Mouse (Mus musculus) liver, embryonic 11.5 days (tissue): ENCODE measurements at regions not wholly inside any gene's neighbourhood (a gene's known extent, or its start where the extent isn't known, plus 50 kb on each side); places are given as distances from the start of the nearest gene placed in this dataset.

Experiments used
- ATAC-seq: fragments of 200-750 bp; cut with Nextera tagmentation; replicated peaks from 2 replicates; pipeline ENCODE4 v1.8.0; 2017; ENCODE audit warnings: moderate number of reproducible peaks, mild to moderate bottlenecking, moderate TSS enrichment, moderate library complexity; ENCODE audit not compliant: low FRiP score
- DNase-seq: peaks from one replicate; pipeline ENCODE4 v3.0.0-alpha.2; 2017; ENCODE audit warnings: low spot score
- H3K27ac ChIP-seq: fragments of 300-500 bp; sonication (generic); 2 replicates; pipeline ENCODE4 v1.5.1; 2014; ENCODE audit warnings: mild to moderate bottlenecking, low read depth, low read length, control low read depth
- H3K27me3 ChIP-seq: fragments of 300-500 bp; sonication (generic); replicated peaks from 2 replicates; pipeline ENCODE4 v1.6.1; 2014; ENCODE audit warnings: low read length, mixed read lengths; ENCODE audit not compliant: control insufficient read depth, insufficient read depth
- H3K36me3 ChIP-seq: fragments of 300-500 bp; sonication (generic); 2 replicates; pipeline ENCODE4 v1.6.1; 2014; ENCODE audit warnings: mild to moderate bottlenecking, low read length, moderate library complexity, mixed read lengths; ENCODE audit not compliant: control insufficient read depth, insufficient read depth
- H3K4me1 ChIP-seq: fragments of 300-500 bp; sonication (generic); replicated peaks from 2 replicates; pipeline ENCODE4 v1.6.1; 2014; ENCODE audit warnings: low read length, mixed read lengths; ENCODE audit not compliant: control insufficient read depth, insufficient read depth
- H3K4me2 ChIP-seq: fragments of 300-500 bp; sonication (generic); 2 replicates; pipeline ENCODE4 v1.6.1; 2014; ENCODE audit warnings: mild to moderate bottlenecking, control low read depth, moderate library complexity
- H3K4me3 ChIP-seq: fragments of 300-500 bp; sonication (generic); 2 replicates; pipeline ENCODE4 v1.5.1; 2014; ENCODE audit warnings: low read depth, low read length, control low read depth
- H3K9ac ChIP-seq: fragments of 300-500 bp; sonication (generic); 2 replicates; pipeline ENCODE4 v1.6.1; 2014; ENCODE audit warnings: low read depth, low read length, control low read depth
- H3K9me3 ChIP-seq: fragments of 300-500 bp; sonication (generic); 2 replicates; pipeline ENCODE4 v1.6.1; 2016; ENCODE audit warnings: low read length, inconsistent platforms, mixed read lengths; ENCODE audit not compliant: control insufficient read depth
- WGBS: fragments of 180-500 bp; shearing (Covaris S2); extraction: QIAGEN DNeasy Blood & Tissue Kit; methylation state at CpG from one replicate; pipeline ENCODE4 v1.1.7; 2014; 5-methylcytosine and 5-hydroxymethylcytosine counted together

DNA sequence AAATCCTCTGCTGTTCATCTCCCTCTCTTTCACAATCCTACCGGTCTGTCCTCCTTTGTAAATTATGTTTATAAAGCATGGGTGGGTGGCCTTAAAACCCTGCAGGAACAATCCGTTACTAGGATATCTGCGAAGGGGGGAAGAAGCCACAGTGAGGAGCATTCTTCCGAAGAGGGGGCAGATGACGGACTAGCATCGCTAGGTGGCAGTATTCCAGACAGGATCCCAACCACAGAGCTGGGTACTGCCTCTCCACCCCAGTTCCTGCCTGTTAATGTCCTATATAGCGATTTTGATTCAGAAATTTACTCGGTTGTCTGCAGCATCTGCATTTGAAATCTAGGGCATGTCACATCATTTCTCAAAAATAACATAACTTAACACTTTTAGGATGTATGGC, 419.9 kb upstream of the Atp2b1 start:
- no peaks in the 10 kb centered on the region for H3K9me3 ChIP-seq
- 18% methylated on average over 8 of the region's 8 CpGs for WGBS
- H3K4me3 ChIP-seq = no peak overlapping the region
- no peak overlapping the region for H3K4me2 ChIP-seq
- H3K36me3 ChIP-seq = no peaks in the 10 kb centered on the region
- no peak for ATAC-seq
- peak; percentile 36 for DNase-seq
- H3K9ac ChIP-seq = no peak overlapping the region
- H3K4me1 ChIP-seq = no peaks in the 10 kb centered on the region
- no peaks in the 10 kb centered on the region for H3K27me3 ChIP-seq
- H3K27ac ChIP-seq = no peak overlapping the region

DNA sequence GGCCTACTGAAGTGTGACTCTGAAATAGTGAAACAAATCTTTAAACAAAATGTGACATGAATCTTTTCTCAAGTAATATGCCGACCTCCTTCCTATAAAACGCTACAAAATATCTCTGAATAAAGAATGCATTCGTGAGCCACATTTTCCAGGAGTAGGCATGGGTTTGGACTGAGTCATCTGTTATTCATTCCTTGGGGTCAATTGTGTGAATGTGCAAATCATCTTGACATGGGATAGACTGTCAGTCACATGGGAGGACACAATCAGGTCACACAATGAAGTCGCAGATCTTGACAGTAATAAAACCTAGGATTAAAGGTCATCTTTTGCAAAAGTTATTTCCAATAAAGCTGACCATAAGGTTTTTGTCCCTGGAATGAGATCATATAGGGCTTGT, 418.0 kb upstream of the Atp2b1 start:
- 83% methylated on average over 4 of the region's 4 CpGs for WGBS
- no peak overlapping the region for H3K27ac ChIP-seq
- no peaks in the 10 kb centered on the region for H3K9me3 ChIP-seq
- H3K4me2 ChIP-seq = no peak overlapping the region
- DNase-seq (no peak), ATAC-seq (no peak)
- no peak overlapping the region for H3K9ac ChIP-seq
- H3K4me1 ChIP-seq = no peaks in the 10 kb centered on the region
- H3K4me3 ChIP-seq = no peak overlapping the region
- no peaks in the 10 kb centered on the region for H3K36me3 ChIP-seq
- H3K27me3 ChIP-seq = no peaks in the 10 kb centered on the region

DNA sequence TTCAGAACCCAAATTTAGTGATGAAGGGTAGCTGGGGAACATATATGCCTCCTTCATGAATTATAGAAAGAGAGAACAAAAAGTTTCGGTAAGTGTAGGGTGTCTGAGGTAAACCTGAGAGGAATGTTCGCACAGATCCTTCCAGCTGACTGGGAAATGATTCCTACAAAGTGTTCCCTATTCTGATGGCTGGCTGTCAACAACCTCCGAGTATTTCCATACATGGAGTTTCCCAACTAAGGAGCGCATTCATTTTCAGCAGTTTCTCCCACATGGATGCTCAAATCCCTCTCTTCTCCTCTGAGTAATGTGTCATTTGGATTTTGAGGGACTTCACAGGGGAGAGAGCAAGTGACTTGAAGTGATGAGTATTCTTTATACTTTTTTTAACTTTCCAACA, 413.9 kb upstream of the Atp2b1 start:
- Histone ChIP-seq H3K36me3 (no peaks in the 10 kb centered on the region), H3K9me3 (no peaks in the 10 kb centered on the region), H3K9ac (no peak overlapping the region), H3K27me3 (no peaks in the 10 kb centered on the region), H3K4me2 (no peak overlapping the region), H3K27ac (no peak overlapping the region), H3K4me3 (no peak overlapping the region), H3K4me1 (no peaks in the 10 kb centered on the region)
- ATAC-seq (no peak), DNase-seq (no peak)
- WGBS = 89% methylated on average over 4 of the region's 4 CpGs

DNA sequence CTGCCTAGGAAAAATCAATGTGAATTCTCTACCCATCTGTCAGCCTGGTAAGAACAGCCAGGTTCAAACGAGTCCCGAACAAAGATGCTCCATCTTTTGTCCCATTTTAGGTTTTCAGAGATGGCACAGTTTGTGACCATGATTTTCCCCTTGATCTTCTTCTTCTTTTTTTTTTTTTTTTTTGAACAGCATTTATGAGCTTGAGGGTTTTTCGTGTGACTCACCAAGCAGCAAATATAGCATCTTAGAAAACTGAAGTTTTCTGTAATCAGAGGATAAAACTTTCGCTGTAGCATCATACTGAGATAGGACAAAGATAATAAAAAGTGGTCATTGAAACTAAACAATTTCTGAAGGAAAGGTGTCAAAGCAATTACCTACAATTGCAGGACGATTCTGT, 412.6 kb upstream of the Atp2b1 start:
- H3K9me3 ChIP-seq = no peaks in the 10 kb centered on the region
- ATAC-seq = no peak
- H3K4me3 ChIP-seq = no peak overlapping the region
- no peak overlapping the region for H3K27ac ChIP-seq
- H3K4me2 ChIP-seq = no peak overlapping the region
- H3K4me1 ChIP-seq = no peaks in the 10 kb centered on the region
- 75% methylated on average over 5 of the region's 5 CpGs for WGBS
- H3K27me3 ChIP-seq = no peaks in the 10 kb centered on the region
- no peaks in the 10 kb centered on the region for H3K36me3 ChIP-seq
- no peak overlapping the region for H3K9ac ChIP-seq
- DNase-seq = no peak

GRCm38 (mm10) chr10:98504524-98504923, 409.7 kb upstream of the Atp2b1 start:
- ATAC-seq = peak; percentile 68; the same call in 1 of the 2 replicates

DNA sequence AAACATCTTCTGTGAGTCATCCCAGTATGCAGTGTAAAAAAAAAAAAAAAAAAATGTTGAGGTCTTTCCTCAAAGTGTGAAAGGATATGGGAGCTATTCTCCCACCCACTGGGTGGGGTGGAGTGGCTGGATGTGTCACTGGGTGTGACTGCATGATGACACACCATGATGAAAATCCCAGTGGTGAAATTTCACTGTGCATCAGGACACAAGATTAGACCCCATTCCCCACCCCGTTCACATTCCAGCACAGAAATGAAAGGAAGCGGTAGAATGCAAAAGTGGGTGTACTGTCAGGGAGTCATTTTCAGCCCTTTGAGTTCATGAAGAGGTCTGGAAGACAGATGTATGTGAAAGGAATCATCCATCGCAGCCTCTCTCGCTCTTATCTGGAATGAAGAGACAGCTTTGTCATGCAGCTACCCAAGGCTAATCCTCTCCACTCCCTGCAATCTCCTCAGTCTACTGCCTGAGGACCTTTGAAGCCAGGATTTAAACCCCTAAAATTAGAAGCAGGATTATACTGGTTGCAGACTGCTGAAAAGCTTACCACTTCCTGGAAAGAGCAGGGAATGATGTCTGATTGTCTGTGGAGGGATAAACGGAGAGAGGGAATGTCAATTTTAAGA, 405.6 kb upstream of the Atp2b1 start:
- Histone ChIP-seq H3K27me3 (no peaks in the 10 kb centered on the region), H3K9me3 (no peaks in the 10 kb centered on the region), H3K4me2 (no peak overlapping the region), H3K27ac (no peak overlapping the region), H3K4me1 (no peaks in the 10 kb centered on the region), H3K36me3 (no peaks in the 10 kb centered on the region), H3K9ac (no peak overlapping the region), H3K4me3 (no peak overlapping the region)
- no peak for ATAC-seq
- DNase-seq = no peak
- WGBS = 37% methylated on average over 5 of the region's 5 CpGs

More at GRCm38 (mm10) chr10:98504524-98504923, 409.7 kb upstream of the Atp2b1 start:
- Histone ChIP-seq H3K27ac (no peak overlapping the region), H3K27me3 (no peaks in the 10 kb centered on the region), H3K4me1 (no peaks in the 10 kb centered on the region), H3K9ac (no peak overlapping the region), H3K9me3 (no peaks in the 10 kb centered on the region), H3K4me2 (no peak overlapping the region), H3K4me3 (no peak overlapping the region), H3K36me3 (no peaks in the 10 kb centered on the region)
- no peak for DNase-seq
- WGBS = 67% methylated on average over 3 of the region's 3 CpGs

- Histone ChIP-seq H3K4me2 (no peak overlapping the region), H3K27ac (no peak overlapping the region), H3K27me3 (no peaks in the 10 kb centered on the region), H3K9me3 (no peaks in the 10 kb centered on the region), H3K4me1 (no peaks in the 10 kb centered on the region), H3K4me3 (no peak overlapping the region), H3K9ac (no peak overlapping the region), H3K36me3 (no peaks in the 10 kb centered on the region)
- ATAC-seq (no peak), DNase-seq (no peak)
- WGBS = 67% methylated on average over 1 of the region's 1 CpGs
Observed at GRCm38 (mm10) chr10:98514836-98515235, 399.4 kb upstream of the Atp2b1 start.

DNA sequence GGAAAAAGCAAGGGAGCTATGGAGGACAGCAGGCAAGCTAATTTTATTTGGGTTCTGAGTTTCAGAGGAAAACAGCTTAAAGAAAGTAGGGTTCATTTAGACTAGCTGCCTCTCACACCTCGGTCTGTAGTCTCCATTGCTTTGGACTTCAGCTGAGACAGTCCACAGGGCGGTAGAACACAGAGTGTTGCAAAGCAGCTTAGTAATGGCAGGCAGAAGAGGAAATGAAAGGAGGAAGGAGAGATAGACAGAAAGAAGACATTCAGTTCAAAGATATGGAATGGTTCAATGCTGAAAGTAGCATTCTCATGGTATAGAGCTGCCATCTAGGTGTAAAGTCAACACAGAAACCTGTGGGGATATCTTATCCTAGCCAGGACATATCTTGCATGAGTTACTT, 396.6 kb upstream of the Atp2b1 start:
- H3K4me3 ChIP-seq = no peak overlapping the region
- no peak overlapping the region for H3K27ac ChIP-seq
- no peak overlapping the region for H3K4me2 ChIP-seq
- 72% methylated on average over 2 of the region's 2 CpGs for WGBS
- no peaks in the 10 kb centered on the region for H3K4me1 ChIP-seq
- H3K9me3 ChIP-seq = no peaks in the 10 kb centered on the region
- no peak overlapping the region for H3K9ac ChIP-seq
- ATAC-seq (no peak), DNase-seq (no peak)
- H3K27me3 ChIP-seq = no peaks in the 10 kb centered on the region
- no peaks in the 10 kb centered on the region for H3K36me3 ChIP-seq

DNA sequence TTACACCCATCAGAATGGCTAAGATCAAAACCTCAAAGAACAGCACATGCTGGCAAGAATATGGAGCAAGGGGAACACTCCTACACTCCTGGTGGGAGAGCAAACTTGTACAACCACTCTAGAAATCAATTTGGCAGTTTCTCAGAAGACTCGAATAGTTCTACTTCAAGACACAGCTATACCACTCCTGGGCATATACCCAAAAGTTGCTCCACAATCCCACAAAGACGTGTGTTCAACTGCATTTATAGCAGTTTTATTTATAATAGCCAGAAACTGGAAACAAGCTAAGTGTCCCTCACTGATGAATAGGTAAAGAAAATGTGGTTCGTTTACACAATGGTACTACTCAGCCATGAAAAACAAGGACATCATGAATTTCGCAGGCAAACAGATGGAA, 384.6 kb upstream of the Atp2b1 start:
- H3K27me3 ChIP-seq = no peaks in the 10 kb centered on the region
- no peak overlapping the region for H3K9ac ChIP-seq
- WGBS = 74% methylated on average over 4 of the region's 4 CpGs
- H3K9me3 ChIP-seq = no peaks in the 10 kb centered on the region
- no peak for ATAC-seq
- no peaks in the 10 kb centered on the region for H3K36me3 ChIP-seq
- no peak overlapping the region for H3K4me2 ChIP-seq
- H3K4me1 ChIP-seq = no peaks in the 10 kb centered on the region
- no peak overlapping the region for H3K4me3 ChIP-seq
- no peak for DNase-seq
- no peak overlapping the region for H3K27ac ChIP-seq
